Mouse (Mus musculus) spleen, postnatal 14 days (tissue): ENCODE measurements around the gene Pcca.

Source experiments
- DNase-seq, 2 experiments: peaks; one replicate each; pipeline ENCODE4 v3.0.0; 2021 to 2022; ENCODE audit warnings: low spot score in 2 of 2

Gene Pcca

DNA sequence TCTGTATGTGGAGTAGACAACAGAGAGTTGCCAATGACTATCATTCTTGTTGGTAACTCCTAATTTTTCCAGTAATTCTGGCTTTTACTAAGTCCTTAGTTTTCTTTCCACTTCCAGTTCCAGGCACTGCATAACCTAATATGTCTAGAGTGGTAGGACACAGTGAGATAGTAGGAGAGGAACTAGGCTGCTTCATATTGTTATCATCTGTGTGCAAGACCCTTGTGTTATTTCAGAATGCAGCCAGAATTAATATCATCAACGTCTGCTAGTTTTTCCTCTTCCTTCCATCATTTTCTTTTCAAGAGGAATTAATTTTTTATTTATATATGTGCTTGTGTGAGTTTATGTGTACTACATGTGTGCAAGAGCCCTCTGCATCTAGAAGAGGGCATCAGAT is 114.1 kb downstream of the Pcca start:
- no peak for DNase-seq

DNA sequence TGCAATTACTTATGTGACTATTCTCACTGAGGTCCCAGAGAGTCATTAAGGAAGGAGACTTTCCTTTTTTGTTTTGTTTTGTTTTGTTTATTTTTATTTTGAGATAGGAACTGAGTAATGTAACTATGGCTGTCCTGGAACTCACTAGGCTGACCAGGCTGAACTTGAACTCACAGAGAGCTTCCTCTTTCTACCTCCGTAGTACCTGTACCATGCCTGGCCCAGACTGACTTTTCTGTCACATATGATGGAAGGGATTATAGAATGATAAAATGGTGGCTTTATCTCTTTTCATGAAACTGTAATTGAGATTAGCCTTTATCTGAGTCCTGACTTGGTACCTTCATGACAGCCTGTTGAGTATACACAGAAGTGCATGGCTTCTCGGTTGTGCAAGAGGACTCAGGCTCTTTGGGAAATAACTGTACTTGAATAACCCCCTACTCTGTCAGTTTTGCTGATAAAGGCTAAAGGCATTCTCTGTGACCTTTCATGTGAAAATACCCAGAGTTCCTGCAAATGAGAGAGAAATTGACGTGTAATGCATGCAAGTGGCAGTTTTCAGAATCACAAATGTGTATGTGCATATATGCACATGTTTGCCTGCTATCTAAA is 115.3 kb downstream of the Pcca start:
- no peak for DNase-seq

DNA sequence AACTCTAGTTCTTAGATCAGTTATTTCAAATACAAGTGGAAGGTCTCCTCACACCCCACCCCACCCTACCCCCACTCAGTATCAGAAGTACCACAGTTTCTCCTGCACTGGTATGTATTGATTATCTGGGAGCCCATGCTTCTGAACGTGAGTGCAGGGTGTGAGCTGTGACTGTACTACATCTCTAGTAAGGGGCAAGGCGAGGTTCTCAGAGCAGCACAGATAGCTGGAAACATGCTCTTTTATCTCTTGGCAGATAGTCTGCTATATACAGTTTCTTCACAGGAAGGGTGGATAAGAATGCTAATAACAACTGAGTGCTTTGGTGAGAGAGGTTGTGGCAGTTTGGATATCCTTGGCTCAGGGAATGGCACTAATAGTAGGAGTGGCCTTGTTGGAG is 117.6 kb downstream of the Pcca start:
- DNase-seq = no peak

DNA sequence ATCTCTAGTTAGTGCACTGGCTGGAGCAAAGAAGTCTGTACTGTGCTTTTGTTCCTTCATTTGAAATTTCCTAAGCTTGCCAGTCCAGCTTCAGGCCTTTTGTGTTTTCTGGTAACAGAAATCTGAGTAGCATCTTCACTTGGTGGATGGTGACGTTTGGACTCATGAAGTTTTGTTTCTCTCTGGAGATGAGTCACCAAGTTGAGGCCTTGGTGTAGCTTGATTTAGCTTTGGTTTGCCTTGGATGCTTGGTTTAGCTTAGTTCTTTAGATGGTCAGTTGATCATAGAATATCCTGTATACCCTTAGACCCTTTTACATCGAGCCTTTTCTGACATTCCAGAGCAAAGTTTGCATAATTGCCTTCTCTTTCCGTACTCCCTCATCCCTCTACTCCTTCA is 141.5 kb downstream of the Pcca start:
- DNase-seq = no peak

DNA sequence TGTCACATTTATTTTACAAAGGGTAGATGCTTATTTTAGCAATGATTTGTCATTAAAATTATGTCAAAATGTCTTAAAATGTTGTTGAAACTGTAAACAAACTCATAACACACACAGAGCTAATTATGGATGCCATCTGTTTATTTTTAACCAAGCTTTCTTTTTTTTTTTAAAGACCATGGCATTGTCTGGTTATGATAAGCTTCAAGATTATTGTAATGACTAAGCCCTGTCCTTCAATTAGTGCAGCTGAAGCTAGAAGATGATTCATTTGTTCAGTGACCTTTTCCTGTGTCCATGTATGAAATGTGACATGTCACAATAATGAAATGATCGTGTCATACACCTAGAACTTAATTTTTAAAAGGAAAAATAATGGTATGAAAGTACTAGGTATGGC is 149.5 kb downstream of the Pcca start:
- DNase-seq = no peak

DNA sequence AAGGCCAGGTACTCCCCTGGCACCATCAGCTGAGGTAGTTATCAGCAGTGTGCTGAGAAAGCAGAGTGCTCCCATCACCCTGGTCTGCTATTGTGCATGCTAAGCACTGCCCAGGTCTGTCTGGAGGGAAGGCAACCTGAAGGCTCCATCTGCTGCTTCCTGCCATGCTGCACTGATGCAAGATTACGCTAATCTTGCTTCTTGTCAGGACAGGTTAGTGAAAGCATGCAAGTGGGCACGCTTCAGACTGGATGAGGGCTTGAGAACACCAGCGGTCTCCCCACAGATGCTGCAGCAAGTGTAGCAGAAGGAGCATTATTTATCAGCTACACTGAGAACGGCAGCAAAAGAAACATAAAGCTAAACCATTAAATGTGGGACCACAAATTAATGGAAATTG is 150.1 kb downstream of the Pcca start:
- no peak for DNase-seq

DNA sequence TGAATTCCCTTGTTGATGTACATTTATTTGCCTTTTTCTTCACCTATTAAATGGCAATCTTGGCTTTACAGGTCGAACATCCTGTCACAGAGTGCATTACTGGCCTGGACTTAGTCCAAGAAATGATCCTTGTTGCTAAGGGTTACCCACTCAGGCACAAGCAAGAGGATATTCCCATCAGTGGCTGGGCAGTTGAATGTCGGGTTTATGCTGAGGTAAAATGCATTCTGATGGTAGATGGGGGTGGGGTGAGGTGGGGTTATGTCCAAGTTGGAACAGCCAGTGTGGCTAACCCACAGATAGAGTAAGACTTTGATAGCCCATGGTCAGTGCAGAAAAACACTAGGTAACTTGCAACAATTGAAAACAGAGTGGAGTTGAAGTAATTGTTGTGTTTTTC is 150.7 kb downstream of the Pcca start:
- DNase-seq = no peak

DNA sequence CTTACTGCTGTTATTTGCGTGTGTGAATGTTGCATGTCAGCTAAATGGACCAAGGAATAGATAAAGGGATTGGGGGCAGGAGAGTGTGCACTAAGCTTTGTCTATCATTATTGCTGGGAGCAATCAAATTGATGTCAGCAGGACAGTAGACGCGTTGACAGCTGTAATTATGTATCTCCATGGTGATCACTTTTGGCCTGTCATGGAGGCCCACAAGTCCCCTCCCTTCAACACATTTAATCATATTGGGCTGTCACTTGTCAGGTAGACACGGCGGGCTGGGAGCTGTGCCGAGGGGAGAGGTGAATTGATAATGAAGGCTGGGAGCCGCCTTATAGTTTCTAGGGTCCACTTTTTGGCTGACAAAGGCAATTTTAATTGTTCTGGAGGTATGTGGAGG is 153.3 kb downstream of the Pcca start:
- no peak for DNase-seq

DNA sequence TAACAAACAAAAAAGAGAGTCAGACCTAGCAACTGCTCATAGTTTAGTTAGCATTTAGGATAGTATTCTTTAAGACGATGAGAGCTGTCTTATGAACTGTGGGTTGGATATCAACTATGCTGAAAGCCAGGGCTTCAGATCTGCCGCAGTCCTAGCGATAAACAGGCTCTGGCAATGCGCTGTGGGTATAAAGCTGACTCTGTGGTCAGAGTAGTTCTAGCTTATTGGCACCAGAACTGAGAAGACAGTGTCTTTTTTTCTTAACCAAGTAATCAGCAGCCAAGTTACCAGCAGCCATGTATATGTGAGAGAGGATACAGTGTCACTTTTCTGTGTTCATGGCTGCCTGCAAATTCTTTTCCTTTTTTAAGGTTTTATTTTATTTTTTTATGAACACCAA is 154.3 kb downstream of the Pcca start:
- DNase-seq = no peak

DNA sequence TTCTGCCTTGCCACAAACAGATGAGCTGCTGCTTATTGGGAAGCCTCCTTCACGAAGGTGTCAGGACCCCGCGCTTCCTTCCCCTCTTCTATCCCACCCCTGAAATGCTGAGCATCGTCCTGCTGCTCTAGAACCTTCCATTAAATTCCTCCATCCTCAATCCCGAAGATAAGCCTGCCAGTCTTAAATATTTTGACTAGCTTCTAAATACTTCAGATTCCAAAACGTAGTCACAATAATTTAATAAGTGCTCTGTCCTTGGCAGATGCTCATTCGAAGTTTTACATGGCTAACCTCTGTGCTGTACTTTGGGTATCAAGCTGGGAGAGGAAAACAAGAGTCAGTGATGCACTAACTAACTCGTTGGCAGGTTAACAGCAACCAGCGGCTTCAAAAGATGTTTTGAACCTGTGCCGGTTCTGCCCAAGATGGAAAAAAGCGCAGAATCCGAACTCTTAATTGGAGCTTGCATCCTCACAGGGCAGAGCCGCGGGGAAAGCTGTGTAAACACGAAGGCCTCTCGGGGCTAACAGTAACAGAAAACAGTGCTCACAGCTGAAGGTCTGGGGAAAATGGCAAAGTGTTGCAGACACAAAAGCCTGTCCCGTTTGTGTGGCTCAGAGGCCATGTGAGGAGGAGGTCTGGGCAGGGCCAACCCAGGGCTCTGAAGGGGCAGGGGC is 155.2 kb downstream of the Pcca start:
- DNase-seq = no peak

DNA sequence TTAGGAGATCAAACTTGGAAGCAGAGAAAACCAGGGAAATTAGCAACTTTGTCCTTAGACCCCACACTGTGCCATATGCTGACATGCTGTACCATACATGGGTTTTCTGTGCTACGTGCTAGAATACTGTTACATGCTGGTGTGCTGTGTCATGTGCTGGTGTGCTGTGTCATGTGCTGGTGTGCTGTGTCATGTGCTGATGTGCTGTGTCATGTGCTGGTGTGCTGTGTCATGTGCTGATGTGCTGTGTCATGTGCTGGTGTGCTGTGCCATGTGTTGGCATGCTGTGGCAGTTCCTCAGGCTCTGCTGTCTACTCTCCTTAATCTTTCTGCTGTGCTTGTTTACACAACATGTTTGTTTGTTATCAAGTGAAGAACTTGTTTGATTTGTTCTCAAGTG is 157.4 kb downstream of the Pcca start:
- DNase-seq = no peak

DNA sequence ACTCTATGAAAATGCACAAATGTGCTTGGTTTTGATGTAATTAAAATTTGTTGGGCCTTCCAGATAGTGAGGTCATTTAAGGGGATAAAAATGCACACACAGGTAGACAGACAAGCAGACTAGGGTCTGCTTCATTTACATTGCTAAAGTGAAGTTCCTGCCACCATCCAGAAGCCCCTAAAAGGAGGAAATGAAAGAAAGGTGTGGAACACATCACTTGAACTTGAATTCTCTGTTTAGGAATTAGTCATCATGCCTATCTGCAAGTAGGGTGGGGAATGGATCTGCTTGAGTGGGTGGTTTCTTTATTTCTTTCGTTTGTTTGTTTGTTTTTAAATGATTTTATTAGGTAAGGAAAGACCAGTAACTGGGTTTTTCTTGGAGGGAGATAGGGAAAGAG is 166.2 kb downstream of the Pcca start:
- DNase-seq = no peak

DNA sequence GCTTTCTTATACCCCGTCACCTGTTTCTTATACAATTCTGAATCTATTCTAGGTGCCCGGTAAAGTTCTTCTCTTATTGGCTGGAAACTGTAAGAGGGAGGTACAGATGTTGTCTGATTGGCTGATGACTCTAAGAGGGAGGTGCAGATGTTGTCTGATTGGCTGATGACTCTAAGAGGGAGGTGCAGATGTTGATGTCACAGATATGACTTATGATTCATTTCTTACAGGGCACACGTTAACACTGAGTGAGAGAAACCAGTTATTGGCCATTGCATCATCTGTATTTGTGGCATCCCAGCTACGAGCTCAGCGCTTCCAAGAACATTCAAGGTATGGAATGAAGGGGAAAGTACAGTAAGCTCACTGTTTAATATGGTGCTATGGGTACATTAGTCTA is 179.7 kb downstream of the Pcca start:
- DNase-seq = no peak

DNA sequence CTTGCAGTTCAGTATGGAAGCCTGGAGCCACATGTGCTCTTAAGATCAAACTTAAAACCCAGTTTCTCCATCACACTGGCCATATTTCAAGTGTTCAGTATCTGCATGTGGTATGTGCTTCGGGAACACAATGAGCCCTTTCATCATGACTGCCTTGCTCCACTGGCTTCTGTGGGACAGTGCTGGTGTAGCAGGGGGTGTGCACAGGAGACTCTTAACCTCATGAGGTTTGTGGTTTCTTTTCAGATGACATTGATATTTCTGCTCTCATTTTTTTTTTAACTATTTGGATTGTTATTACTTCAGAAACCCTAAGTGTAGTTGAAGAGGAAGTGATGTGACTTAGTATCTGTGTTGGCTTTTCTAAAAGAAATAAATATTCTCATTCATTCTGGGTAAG is 180.8 kb downstream of the Pcca start:
- DNase-seq = no peak

DNA sequence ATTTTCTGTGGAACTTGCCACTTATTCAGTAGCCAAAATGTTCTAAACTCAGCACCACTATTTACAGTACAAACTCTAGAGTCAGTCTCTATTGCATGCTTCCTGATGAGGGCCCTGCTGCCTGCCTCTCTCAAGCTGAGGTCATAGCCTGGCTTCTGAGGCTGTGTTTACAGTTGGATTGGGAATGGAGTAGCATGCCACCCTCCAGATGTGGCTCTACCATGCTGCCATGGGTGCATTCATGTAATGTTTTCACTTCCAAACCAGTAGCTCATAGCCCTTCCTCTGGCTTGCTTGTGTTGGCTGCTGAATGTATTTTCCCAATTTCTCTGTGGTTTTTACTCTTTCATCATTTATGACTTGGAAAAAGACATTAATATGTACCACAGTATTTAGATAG is 181.9 kb downstream of the Pcca start:
- no peak for DNase-seq

DNA sequence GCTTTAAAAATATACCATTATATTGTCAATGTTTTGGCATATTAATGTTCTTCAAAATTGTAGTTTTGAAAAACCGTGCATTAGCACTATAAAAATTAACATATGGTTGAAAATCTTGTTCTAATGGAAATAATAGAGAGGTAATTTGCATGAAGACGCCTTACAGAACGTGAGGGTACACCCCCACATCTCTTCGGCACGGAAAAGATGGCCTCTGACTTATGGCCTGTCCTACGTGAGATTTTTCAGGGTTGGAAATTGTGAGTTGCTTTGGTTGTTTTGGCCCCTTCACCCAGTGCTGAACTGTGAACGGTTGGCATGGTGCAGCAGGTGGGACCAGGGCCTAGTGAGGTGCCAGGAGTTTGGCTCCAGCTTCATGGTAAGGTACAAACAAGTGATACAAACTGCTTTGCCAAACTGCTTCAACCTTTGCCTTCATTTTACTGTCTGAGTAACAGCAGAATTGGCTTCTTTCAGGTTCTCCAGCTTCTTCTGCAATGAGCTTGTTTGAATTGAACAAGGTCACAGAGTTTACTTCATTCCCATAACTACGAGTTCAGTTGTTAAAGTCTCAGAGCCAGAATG is 185.5 kb downstream of the Pcca start:
- no peak for DNase-seq

DNA sequence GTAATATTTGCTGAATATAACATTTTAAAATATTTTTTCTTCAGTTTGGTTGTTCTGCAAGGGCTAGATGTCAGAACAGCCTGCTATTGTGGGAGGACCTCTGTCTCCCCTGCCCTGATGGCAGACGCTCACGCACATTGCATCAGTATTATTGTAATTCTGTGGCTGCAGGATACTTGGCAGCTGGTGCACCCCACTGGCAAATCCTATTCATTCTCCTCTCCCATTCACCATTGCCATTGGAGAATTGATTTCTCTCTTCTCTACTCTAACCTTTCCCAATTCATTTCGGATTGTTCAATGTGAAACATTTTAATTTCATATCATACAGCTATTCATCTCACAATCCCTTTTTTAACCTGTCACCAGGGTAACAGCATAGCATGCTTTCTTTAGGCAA is 186.9 kb downstream of the Pcca start:
- DNase-seq = no peak

DNA sequence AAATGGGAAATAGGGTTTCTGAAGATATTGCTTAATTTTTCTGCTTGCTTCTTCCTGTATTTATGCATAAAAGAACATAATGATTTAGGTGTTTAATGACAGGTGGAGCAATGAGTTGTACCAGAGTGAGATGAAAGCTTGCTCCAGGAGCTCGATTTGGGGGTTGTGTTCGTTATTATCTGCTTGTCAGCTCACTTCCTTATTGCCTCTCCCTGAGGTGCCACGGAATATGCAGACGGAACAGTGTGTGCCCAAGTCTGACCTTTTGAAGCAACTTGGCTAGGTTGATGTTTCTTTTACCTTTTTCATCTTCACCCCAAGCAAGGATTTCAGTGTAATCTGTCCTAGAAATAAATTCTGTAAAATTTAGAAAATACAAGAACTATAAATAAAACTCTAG is 187.6 kb downstream of the Pcca start:
- no peak for DNase-seq

DNA sequence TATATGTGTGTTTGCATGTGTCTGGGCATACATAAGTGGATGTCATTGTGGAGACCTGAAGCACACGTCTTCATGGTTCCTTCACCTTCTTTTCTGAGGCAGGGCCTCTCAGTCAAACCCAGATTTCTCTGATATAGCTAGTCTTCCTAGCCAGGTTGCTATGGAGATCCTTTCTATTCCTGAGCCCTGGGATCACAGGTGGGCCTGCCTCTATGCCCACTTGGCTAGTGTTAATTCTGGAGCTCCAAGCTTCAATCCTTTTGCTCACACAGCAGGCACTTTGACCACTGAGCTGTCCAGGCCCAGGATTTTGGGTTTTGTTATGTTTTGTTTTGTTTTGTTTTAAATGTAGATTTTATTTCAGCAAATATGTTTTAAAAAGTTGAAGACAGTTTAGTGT is 192.3 kb downstream of the Pcca start:
- DNase-seq = no peak

DNA sequence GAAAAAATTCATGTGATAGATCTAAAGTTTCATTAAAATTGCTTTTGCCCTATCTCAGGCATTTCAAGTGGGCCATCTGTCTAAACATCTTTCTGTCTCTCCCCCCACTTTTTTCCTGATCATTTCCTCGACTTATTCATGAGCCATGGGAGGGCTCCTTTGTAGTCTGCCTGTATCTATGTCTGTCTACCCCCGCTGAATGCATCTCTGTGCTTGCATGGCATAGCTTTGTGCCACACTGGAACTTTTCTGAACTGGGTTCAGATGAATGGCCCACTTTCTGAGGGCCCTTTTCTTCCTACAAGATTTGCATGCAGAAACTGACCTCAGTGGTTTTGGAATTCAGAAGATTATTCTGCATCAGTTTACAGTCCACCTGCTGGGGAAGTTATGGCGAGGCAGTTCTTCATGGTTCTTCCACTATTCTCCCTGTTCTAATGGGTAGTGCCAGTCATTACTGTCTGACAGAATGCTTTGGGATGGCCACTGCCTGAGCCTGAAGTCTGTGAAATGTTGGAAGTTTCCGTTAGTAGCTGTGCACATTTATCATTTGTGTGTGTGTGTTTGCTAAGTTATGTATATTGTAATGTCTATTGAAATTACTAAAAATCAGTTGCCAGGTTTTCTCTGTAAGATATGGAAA is 195.4 kb downstream of the Pcca start:
- no peak for DNase-seq

DNA sequence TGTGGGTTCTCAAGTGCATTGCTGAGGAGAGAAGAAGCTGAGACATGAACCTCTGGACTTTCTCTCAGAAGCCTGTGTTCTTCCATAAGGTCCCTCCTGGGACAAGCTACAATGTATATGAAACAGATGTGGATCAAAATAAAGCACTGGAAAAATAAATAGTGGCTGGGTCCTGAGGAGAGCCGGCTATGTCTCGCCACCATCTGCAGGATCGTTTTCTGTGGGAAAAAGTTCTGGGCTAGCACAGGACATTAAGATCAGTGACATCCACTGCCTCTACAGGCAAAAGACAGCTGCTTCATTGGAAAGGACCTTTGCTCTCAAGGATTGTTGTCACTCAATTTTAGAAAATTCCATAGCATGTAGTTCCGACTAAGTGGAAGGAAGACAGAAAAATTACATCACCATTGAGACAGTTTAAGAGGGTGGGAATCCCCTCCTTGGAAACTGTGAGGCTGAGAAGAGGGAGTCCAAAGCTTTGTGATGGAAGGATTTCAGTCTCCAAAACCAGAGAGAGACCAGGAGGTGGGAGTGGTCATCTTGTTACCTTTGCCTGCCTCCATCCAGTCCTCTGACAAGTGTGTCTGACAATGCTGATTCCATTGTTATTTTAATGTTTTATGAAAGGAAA is 196.9 kb downstream of the Pcca start:
- no peak for DNase-seq

DNA sequence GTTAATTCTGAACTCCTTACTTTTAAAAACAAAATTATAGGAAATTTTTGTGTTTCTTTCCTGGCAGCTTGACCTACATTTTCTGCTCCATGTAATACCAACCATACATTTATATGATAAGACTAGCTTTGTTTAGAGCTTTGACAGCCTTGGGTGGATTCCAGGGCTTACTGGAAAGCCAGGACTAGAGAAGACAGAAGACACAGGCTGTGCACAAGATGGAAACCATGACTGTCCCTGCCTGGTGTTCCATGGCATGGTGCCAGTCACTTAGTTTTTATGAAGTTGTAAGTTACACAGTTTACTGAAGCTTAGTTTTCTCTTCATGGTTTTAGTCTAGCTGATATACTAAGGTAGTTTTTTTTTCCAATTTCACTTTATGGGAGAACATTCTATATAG is 202.7 kb downstream of the Pcca start:
- no peak for DNase-seq
